Mouse (Mus musculus): ENCODE measurements at regions not wholly inside any gene's neighbourhood (a gene's known extent, or its start where the extent isn't known, plus 50 kb on each side); places are given as distances from the start of the nearest gene placed in this dataset.

- TF ChIP-seq CTCF (IDR thresholded peaks at IDR 0.05; ENCODE audit: insufficient read depth, low read length) (no peak), POLR2A (IDR thresholded peaks at IDR 0.05; ENCODE audit: borderline replicate concordance, extremely low read depth, low read depth, low read length) (no peak)
These were observed 166.3 kb upstream of the Eef2kmt start for GRCm38 (mm10) chr16:5422041-5422440.
